ENCODE assay signal across 8 mouse cellular contexts in genomic region chr13:48964850-48965249, GRCm38 (mm10). TPM values are rescaled to one million over a fixed set of nuclear protein-coding genes. Genes with fewer than 3 reads are reported as not detected.
DNase-seq lines count a peak whose midpoint lies in the region; ATAC-seq lines count a peak whose summit lies in the region.

No protein-coding gene starts in this region.

- peak overlapping the region; percentile 34 for H3K9ac ChIP-seq in heart, embryonic 15.5 days
- H3K9ac ChIP-seq in embryonic facial prominence, embryonic 12.5 days: peak overlapping the region; percentile 41; the same call in 1 of the 2 replicates
- H3K9ac ChIP-seq in intestine, embryonic 14.5 days (ENCODE audit: low read length): no peak overlapping the region
- H3K9ac ChIP-seq in midbrain, embryonic 16.5 days (ENCODE audit: low read depth, low read length): no peak overlapping the region

- ATAC-seq in heart, embryonic 15.5 days (replicated peaks; ENCODE audit: insufficient number of reproducible peaks, insufficient read depth, low FRiP score, low read depth): no peak
- no peak for ATAC-seq in embryonic facial prominence, embryonic 12.5 days (ENCODE audit: insufficient number of reproducible peaks, insufficient read depth, low FRiP score, low TSS enrichment)
- no peak for ATAC-seq in intestine, embryonic 14.5 days (replicated peaks; ENCODE audit: low FRiP score, low TSS enrichment, low read depth)
- ATAC-seq in midbrain, embryonic 16.5 days: no peak

- H3K27me3 ChIP-seq in heart, embryonic 15.5 days: no peaks in the 10 kb centered on the region
- no peaks in the 10 kb centered on the region for H3K27me3 ChIP-seq in embryonic facial prominence, embryonic 12.5 days
- no peaks in the 10 kb centered on the region for H3K27me3 ChIP-seq in intestine, embryonic 14.5 days (replicated peaks; ENCODE audit: control insufficient read depth, insufficient read depth, low read length)
- no peaks in the 10 kb centered on the region for H3K27me3 ChIP-seq in midbrain, embryonic 16.5 days (ENCODE audit: control insufficient read depth, insufficient read depth, low read depth, low read length)

- peaks cover 48% of the 10 kb centered on the region for H3K4me1 ChIP-seq in heart, embryonic 15.5 days (replicated peaks)
- H3K4me1 ChIP-seq in embryonic facial prominence, embryonic 12.5 days: peaks cover 31% of the 10 kb centered on the region
- H3K4me1 ChIP-seq in intestine, embryonic 14.5 days (replicated peaks; ENCODE audit: control insufficient read depth, insufficient read depth, low read length): peaks cover 44% of the 10 kb centered on the region
- H3K4me1 ChIP-seq in midbrain, embryonic 16.5 days (ENCODE audit: control insufficient read depth, insufficient read depth, low read length): peaks cover 35% of the 10 kb centered on the region

- no peak for DNase-seq in heart, postnatal 4 days
- no peak for DNase-seq in intestine, embryonic 14.5 days (ENCODE audit: low spot score)
- DNase-seq in cerebellum, postnatal 10 days: no peak
- DNase-seq in right cerebral cortex, adult 2 months (ENCODE audit: low spot score in 2 of 2): no peak
- DNase-seq in urinary bladder, postnatal 25 days (ENCODE audit: low spot score): no peak

- H3K27ac ChIP-seq in heart, embryonic 15.5 days: peak overlapping the region; percentile 99
- peak overlapping the region; percentile 96; the same call in 1 of the 2 replicates for H3K27ac ChIP-seq in embryonic facial prominence, embryonic 12.5 days
- H3K27ac ChIP-seq in intestine, embryonic 14.5 days (ENCODE audit: low read depth): peak overlapping the region; percentile 96; the same call in 1 of the 2 replicates
- 0 out of 2 replicates have a peak overlapping the region, but pooled peaks have one; percentile 47 for H3K27ac ChIP-seq in midbrain, embryonic 16.5 days (ENCODE audit: low read length)

- H3K4me3 ChIP-seq in heart, embryonic 15.5 days: peak overlapping the region; percentile 88
- peak overlapping the region; percentile 88 for H3K4me3 ChIP-seq in embryonic facial prominence, embryonic 12.5 days
- peak overlapping the region; percentile 97 for H3K4me3 ChIP-seq in intestine, embryonic 14.5 days (ENCODE audit: low read depth, low read length)
- H3K4me3 ChIP-seq in midbrain, embryonic 16.5 days (ENCODE audit: low read depth, low read length): peak overlapping the region; percentile 95; the same call in 1 of the 2 replicates

- no peaks in the 10 kb centered on the region for H3K36me3 ChIP-seq in heart, embryonic 15.5 days
- no peaks in the 10 kb centered on the region for H3K36me3 ChIP-seq in embryonic facial prominence, embryonic 12.5 days
- no peaks in the 10 kb centered on the region for H3K36me3 ChIP-seq in intestine, embryonic 14.5 days (ENCODE audit: control insufficient read depth, insufficient read depth, low read length)
- H3K36me3 ChIP-seq in midbrain, embryonic 16.5 days (ENCODE audit: control insufficient read depth, insufficient read depth, low read length): no peaks in the 10 kb centered on the region

- WGBS in heart, embryonic 15.5 days: 60% methylated on average over 4 of the region's 4 CpGs
- 63% methylated on average over 4 of the region's 4 CpGs for WGBS in embryonic facial prominence, embryonic 12.5 days
- 70% methylated on average over 4 of the region's 4 CpGs for WGBS in intestine, embryonic 14.5 days
- 81% methylated on average over 4 of the region's 4 CpGs for WGBS in midbrain, embryonic 16.5 days

- no peaks in the 10 kb centered on the region for H3K9me3 ChIP-seq in heart, embryonic 15.5 days (replicated peaks)
- no peaks in the 10 kb centered on the region for H3K9me3 ChIP-seq in embryonic facial prominence, embryonic 12.5 days
- no peaks in the 10 kb centered on the region for H3K9me3 ChIP-seq in intestine, embryonic 14.5 days (ENCODE audit: control insufficient read depth, low read length)
- no peaks in the 10 kb centered on the region for H3K9me3 ChIP-seq in midbrain, embryonic 16.5 days (replicated peaks; ENCODE audit: control insufficient read depth, low read length, poor library complexity, severe bottlenecking)

- H3K4me2 ChIP-seq in heart, embryonic 15.5 days: peak overlapping the region; percentile 87
- peak overlapping the region; percentile 91 for H3K4me2 ChIP-seq in embryonic facial prominence, embryonic 12.5 days (replicated peaks)
- peak overlapping the region; percentile 98 for H3K4me2 ChIP-seq in intestine, embryonic 14.5 days (ENCODE audit: low read length)
- peak overlapping the region; percentile 99 for H3K4me2 ChIP-seq in midbrain, embryonic 16.5 days (ENCODE audit: low read length)

RNA-seq across cellular contexts. Expression of gene Fam120a, which starts 3.0 kb away (rescaled TPM):
- polyA plus RNA-seq in heart, embryonic 15.5 days (2015; fragmentation: Nextera tagmentation; extraction: Ambion mirVana): 16.9 and 18.1 TPM in 2 replicates
- total RNA-seq in heart, postnatal 4 days (2021): 100 to 1,000 TPM; 112 to 118 TPM
- polyA plus RNA-seq in embryonic facial prominence, embryonic 12.5 days (2016; fragmentation: Nextera tagmentation; extraction: Ambion mirVana): 19.0 and 19.3 TPM in 2 replicates
- 43.0 and 43.8 TPM in 2 replicates for polyA plus RNA-seq in intestine, embryonic 14.5 days (2014; fragmentation: Nextera tagmentation; extraction: Ambion mirVana)
- 9.6 and 10.0 TPM in 2 replicates for polyA plus RNA-seq in midbrain, embryonic 16.5 days (2015; fragmentation: Nextera tagmentation; extraction: Ambion mirVana)

Comparison
In these comparisons a context has a peak if more than half of its experiments do, and no peak if none do; other contexts are left out.
1. H3K27ac ChIP-seq: peak in every context shown above with its lines; median percentile 99 in heart, embryonic 15.5 days; 96 in embryonic facial prominence, embryonic 12.5 days; 96 in intestine, embryonic 14.5 days; 47 in midbrain, embryonic 16.5 days.
2. H3K9ac ChIP-seq: peak in heart, embryonic 15.5 days (single experiment) and embryonic facial prominence, embryonic 12.5 days (single experiment); none in intestine, embryonic 14.5 days (single experiment) and midbrain, embryonic 16.5 days (single experiment).
3. Peak in every context shown above with its lines, with median percentiles within 50 percentile points of each other: H3K4me2 ChIP-seq and H3K4me3 ChIP-seq.